Comparison of ENCODE assay signal across 9 mouse cellular contexts in genomic region chr5:35971841-35972578, GRCm38 (mm10).
DNase-seq lines count a peak whose midpoint lies in the region; ATAC-seq and TF ChIP-seq lines count a peak whose summit lies in the region.
"Had no signal": no experiment of that assay in that cellular context is flagged by ENCODE, and none has a peak within 500 bp of the region (broad histone marks: within the 10 kb centered on the region; RNA-seq: fewer than 3 reads in every experiment).

No protein-coding gene starts in this region.

- H3K4me1 ChIP-seq in ES-E14 (ENCODE audit: control insufficient read depth in 2 of 2, insufficient read depth in 2 of 2, low read length in 2 of 2, poor library complexity in 1 of 2) = no peaks in the 10 kb centered on the region
- no peaks in the 10 kb centered on the region for H3K4me1 ChIP-seq in cerebellum, adult 2 months (ENCODE audit: control insufficient read depth, insufficient read depth, low read length)
- no peaks in the 10 kb centered on the region; the same call in 1 of the 2 replicates for H3K4me1 ChIP-seq in kidney, adult 2 months (ENCODE audit: control insufficient read depth, insufficient read depth, low read length)
- H3K4me1 ChIP-seq in lung, embryonic 14.5 days (ENCODE audit: insufficient read depth) = peaks cover 15% of the 10 kb centered on the region; the same call in 1 of the 2 replicates
- H3K4me1 ChIP-seq in small intestine, adult 2 months (ENCODE audit: control insufficient read depth, insufficient read depth, insufficient read length, low read length) = no peaks in the 10 kb centered on the region

- H3K4me3 ChIP-seq in ES-E14 (ENCODE audit: insufficient read depth in 1 of 2, low read depth in 1 of 2, low read length in 2 of 2, poor library complexity in 1 of 2, severe bottlenecking in 1 of 2) = no peak overlapping the region
- no peak overlapping the region for H3K4me3 ChIP-seq in cerebellum, adult 2 months (replicated peaks; ENCODE audit: insufficient read depth, low read depth, low read length)
- H3K4me3 ChIP-seq in gastrocnemius, adult 2 months = no peak overlapping the region
- no peak overlapping the region for H3K4me3 ChIP-seq in kidney, adult 2 months (ENCODE audit: insufficient read depth, low read depth, low read length)
- H3K4me3 ChIP-seq in lung, embryonic 14.5 days (ENCODE audit: low read depth, low read length) = no peak overlapping the region
- H3K4me3 ChIP-seq in small intestine, adult 2 months (ENCODE audit: low read depth, low read length) = no peak overlapping the region
- H3K4me3 ChIP-seq: hindbrain, embryonic 15.5 days had no signal

- no peak for TF ChIP-seq POLR2A in cerebellum, adult 2 months (IDR thresholded peaks at IDR 0.05; ENCODE audit: borderline replicate concordance, insufficient read depth, low read length)
- no peak for TF ChIP-seq POLR2A in kidney, adult 2 months (IDR thresholded peaks at IDR 0.05; ENCODE audit: low read depth, low read length)
- TF ChIP-seq POLR2A in small intestine, adult 2 months (IDR thresholded peaks at IDR 0.05; ENCODE audit: low read depth, low read length) = no peak

- intact Hi-C loops in gastrocnemius, adult 2 months (cut with DNase I) = loop anchor here (5.0 to 10.0 kb wide), 2 partner anchors 100 to 227 kb away; no protein-coding TSS in a partner anchor

- peak; percentile 70 to 73 for DNase-seq in B cell, adult 2 months
- DNase-seq in ES-E14 (ENCODE audit: low read depth, low spot score) = peak; percentile 63
- DNase-seq in cerebellum, adult 2 months = peak; percentile 54 to 70
- peak; percentile 87 for DNase-seq in gastrocnemius, adult 2 months
- DNase-seq in kidney, adult 2 months = peak; percentile 69
- peak; percentile 93 for DNase-seq in lung, embryonic 14.5 days
- peak; percentile 63 to 83 for DNase-seq in urinary bladder, postnatal 4 days (ENCODE audit: low spot score in 2 of 2)

- in situ Hi-C loops in ES-E14 (cut with MboI; ENCODE audit: low sequenced_read_pairs in 2 of 2, unreplicated experiment in 2 of 2) = loop anchor here in 1 of 2 experiments (5.0 kb wide), 1 partner anchor 85 kb away; no protein-coding TSS in a partner anchor

- TF ChIP-seq CTCF in cerebellum, adult 2 months (IDR thresholded peaks at IDR 0.05; ENCODE audit: borderline replicate concordance, insufficient read depth, low read depth, low read length) = peak; percentile 92
- TF ChIP-seq CTCF in gastrocnemius, adult 2 months (IDR thresholded peaks at IDR 0.05) = peak; percentile 98
- TF ChIP-seq CTCF in kidney, adult 2 months (conservative IDR thresholded peaks at IDR 0.05; ENCODE audit: insufficient read depth, insufficient read length, low read depth, low read length) = peak; percentile 90
- peak; percentile 93 for TF ChIP-seq CTCF in lung, embryonic 14.5 days (IDR thresholded peaks at IDR 0.05; ENCODE audit: low read depth)
- TF ChIP-seq CTCF in small intestine, adult 2 months (IDR thresholded peaks at IDR 0.05; ENCODE audit: extremely low read depth, insufficient read length, insufficient replicate concordance, low read depth, low read length) = peak; percentile 97

- no peak overlapping the region for H3K9ac ChIP-seq in ES-E14 (ENCODE audit: insufficient read depth, low read depth, low read length, poor library complexity, severe bottlenecking)
- H3K9ac ChIP-seq in lung, embryonic 14.5 days = no peak overlapping the region
- H3K9ac ChIP-seq: hindbrain, embryonic 15.5 days had no signal

- no peak overlapping the region for H3K27ac ChIP-seq in ES-E14 (ENCODE audit: insufficient read depth, low read depth, low read length, poor library complexity, severe bottlenecking)
- H3K27ac ChIP-seq in cerebellum, adult 2 months (ENCODE audit: insufficient read depth, low read length) = no peak overlapping the region
- H3K27ac ChIP-seq in gastrocnemius, adult 2 months = peak overlapping the region; percentile 54
- H3K27ac ChIP-seq in kidney, adult 2 months (ENCODE audit: insufficient read depth, low read depth, low read length) = no peak overlapping the region
- H3K27ac ChIP-seq in lung, embryonic 14.5 days (ENCODE audit: low read depth) = no peak overlapping the region
- H3K27ac ChIP-seq in small intestine, adult 2 months (ENCODE audit: insufficient read depth, low read depth, low read length) = no peak overlapping the region

- no peak overlapping the region for H3K4me2 ChIP-seq in lung, embryonic 14.5 days
- H3K4me2 ChIP-seq: hindbrain, embryonic 15.5 days had no signal

- peaks cover 5% of the 10 kb centered on the region; the same call in 1 of the 2 replicates for H3K36me3 ChIP-seq in ES-E14 (ENCODE audit: control insufficient read depth, insufficient read depth, low read length, poor library complexity, severe bottlenecking)
- no peaks in the 10 kb centered on the region for H3K36me3 ChIP-seq in kidney, adult 2 months (ENCODE audit: control insufficient read depth, insufficient read depth, low read length)
- peaks cover 66% of the 10 kb centered on the region for H3K36me3 ChIP-seq in lung, embryonic 14.5 days (ENCODE audit: insufficient read depth)
- no peaks in the 10 kb centered on the region for H3K36me3 ChIP-seq in small intestine, adult 2 months (ENCODE audit: control insufficient read depth, insufficient read depth, low read length)

- H3K9me3 ChIP-seq in ES-E14 (ENCODE audit: control insufficient read depth, insufficient read depth, low read depth, low read length) = no peaks in the 10 kb centered on the region
- no peaks in the 10 kb centered on the region for H3K9me3 ChIP-seq in lung, embryonic 14.5 days (ENCODE audit: low read depth, low read length)
- H3K9me3 ChIP-seq: hindbrain, embryonic 15.5 days had no signal

- H3K27me3 ChIP-seq in cerebellum, adult 2 months (ENCODE audit: control insufficient read depth, insufficient read depth, low read length) = no peaks in the 10 kb centered on the region
- H3K27me3 ChIP-seq in kidney, adult 2 months (replicated peaks; ENCODE audit: control insufficient read depth, insufficient read depth, low read length) = no peaks in the 10 kb centered on the region
- no peaks in the 10 kb centered on the region for H3K27me3 ChIP-seq in lung, embryonic 14.5 days (ENCODE audit: insufficient read depth, low read length)
- no peaks in the 10 kb centered on the region for H3K27me3 ChIP-seq in small intestine, adult 2 months (ENCODE audit: control insufficient read depth, insufficient read depth, low read length)
- H3K27me3 ChIP-seq: hindbrain, embryonic 15.5 days had no signal

- ATAC-seq in lung, embryonic 14.5 days (ENCODE audit: insufficient read depth) = no peak

- 64% methylated on average over 10 of the region's 10 CpGs for WGBS in cerebellum, adult 2 months
- 61% methylated on average over 10 of the region's 10 CpGs for WGBS in kidney, adult 2 months
- WGBS in lung, embryonic 14.5 days = 59% methylated on average over 10 of the region's 10 CpGs
- WGBS in small intestine, adult 2 months = 67% methylated on average over 10 of the region's 10 CpGs

TF ChIP-seq in ES-E14, 5 proteins besides CTCF, POLR2A, EP300 and RAD21:
- TF ChIP-seq ZC3H11A (IDR thresholded peaks at IDR 0.05; ENCODE audit: borderline replicate concordance, low read depth, low read length) (peak; percentile 58; the same call in 1 of the 2 replicates), MAFK (IDR thresholded peaks at IDR 0.05; ENCODE audit: insufficient read depth, low read depth, low read length) (no peak)
